Comparison of ENCODE assay signal across 8 mouse cellular contexts in the genomic region with DNA sequence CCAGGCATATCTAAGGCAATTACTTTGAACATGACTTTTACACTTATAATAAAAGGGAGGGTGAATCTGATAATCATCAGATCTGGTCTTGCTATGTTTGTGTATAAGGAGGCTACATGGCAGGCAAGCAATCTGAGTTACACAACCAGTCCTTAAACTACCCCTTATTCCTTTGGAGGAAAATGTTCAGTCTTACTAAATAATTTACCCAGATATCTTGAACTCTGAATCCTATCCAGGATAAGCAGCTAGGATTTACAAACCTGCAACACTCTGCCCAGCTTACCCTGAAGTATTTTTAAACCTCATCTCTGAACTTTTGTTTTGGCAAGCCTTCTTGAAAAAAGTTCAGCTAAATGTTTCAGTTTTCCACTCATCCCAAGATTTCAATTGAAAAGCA. TPM values are rescaled to one million over a fixed set of nuclear protein-coding genes. Genes with fewer than 3 reads are reported as not detected.
A peak's percentile ranks its signal among the peaks of the same experiment; 100 is the strongest.
DNase-seq lines count a peak whose midpoint lies in the region; ATAC-seq lines count a peak whose summit lies in the region.

No protein-coding gene starts in this region.

- H3K27ac ChIP-seq in brown adipose tissue, adult 24 weeks (replicated peaks; ENCODE audit: low read depth, low read length), result peak overlapping the region; percentile 81
- H3K27ac ChIP-seq in hindbrain, embryonic 16.5 days (ENCODE audit: low read depth, low read length), result no peak overlapping the region
- no peak overlapping the region for H3K27ac ChIP-seq in midbrain, embryonic 14.5 days (replicated peaks; ENCODE audit: low read depth, low read length)

- H3K9me3 ChIP-seq in hindbrain, embryonic 16.5 days (ENCODE audit: control insufficient read depth, low read length), result no peaks in the 10 kb centered on the region
- H3K9me3 ChIP-seq in midbrain, embryonic 14.5 days (ENCODE audit: control insufficient read depth, low read length), result no peaks in the 10 kb centered on the region

- no peak for ATAC-seq in hindbrain, embryonic 16.5 days
- ATAC-seq in midbrain, embryonic 14.5 days (ENCODE audit: low FRiP score, low TSS enrichment), result no peak
- ATAC-seq in granulocyte monocyte progenitor cell, adult 5-6 weeks (replicated peaks; ENCODE audit: poor library complexity, severe bottlenecking), result no peak

- H3K27me3 ChIP-seq in hindbrain, embryonic 16.5 days (replicated peaks; ENCODE audit: control insufficient read depth, insufficient read depth, low read length), result no peaks in the 10 kb centered on the region
- H3K27me3 ChIP-seq in midbrain, embryonic 14.5 days (ENCODE audit: control insufficient read depth, insufficient read depth, low read length), result no peaks in the 10 kb centered on the region

- DNase-seq in kidney, adult 9 months, result peak; percentile 54
- DNase-seq in kidney, postnatal 25 days, result no peak
- DNase-seq in midbrain, embryonic 14.5 days, result no peak
- DNase-seq in gastrocnemius, postnatal 10 days, result no peak
- no peak for DNase-seq in left cerebral cortex, adult 11 months (ENCODE audit: low spot score)

- no peaks in the 10 kb centered on the region for H3K36me3 ChIP-seq in hindbrain, embryonic 16.5 days (ENCODE audit: control insufficient read depth, insufficient read depth, low read length)
- no peaks in the 10 kb centered on the region for H3K36me3 ChIP-seq in midbrain, embryonic 14.5 days (ENCODE audit: control insufficient read depth, insufficient read depth, low read length)

- peak overlapping the region; percentile 66 for H3K4me2 ChIP-seq in hindbrain, embryonic 16.5 days (ENCODE audit: low read length)
- H3K4me2 ChIP-seq in midbrain, embryonic 14.5 days (ENCODE audit: low read length), result peak overlapping the region; percentile 92

- H3K4me1 ChIP-seq in brown adipose tissue, adult 24 weeks (ENCODE audit: control insufficient read depth, insufficient read depth, insufficient read length, low read length), result peaks cover 9% of the 10 kb centered on the region
- H3K4me1 ChIP-seq in hindbrain, embryonic 16.5 days (ENCODE audit: control insufficient read depth, insufficient read depth, low read depth, low read length), result peaks cover 22% of the 10 kb centered on the region
- peaks cover 36% of the 10 kb centered on the region for H3K4me1 ChIP-seq in midbrain, embryonic 14.5 days (ENCODE audit: control insufficient read depth, insufficient read depth, low read length)

- H3K9ac ChIP-seq in hindbrain, embryonic 16.5 days (ENCODE audit: low read depth, low read length), result no peak overlapping the region
- H3K9ac ChIP-seq in midbrain, embryonic 14.5 days (replicated peaks; ENCODE audit: low read length), result no peak overlapping the region

- 0 out of 2 replicates have a peak overlapping the region, but pooled peaks have one; percentile 38 for H3K4me3 ChIP-seq in brown adipose tissue, adult 24 weeks (ENCODE audit: insufficient read depth, low read depth, low read length)
- peak overlapping the region; percentile 96 for H3K4me3 ChIP-seq in hindbrain, embryonic 16.5 days (ENCODE audit: low read length)
- peak overlapping the region; percentile 93 for H3K4me3 ChIP-seq in midbrain, embryonic 14.5 days (replicated peaks; ENCODE audit: low read depth, low read length)

RNA-seq across cellular contexts. Expression of a gene that starts 2.7 kb away (rescaled TPM):
- polyA plus RNA-seq in brown adipose tissue, adult 24 weeks (2012; ENCODE audit: insufficient read depth, insufficient read length, missing spikeins), result 64.5 and 67.0 TPM in 2 replicates
- polyA plus RNA-seq in hindbrain, embryonic 16.5 days (2015; fragmentation: Nextera tagmentation; extraction: Ambion mirVana), result 222 and 235 TPM in 2 replicates
- 262 and 286 TPM in 2 replicates for polyA plus RNA-seq in midbrain, embryonic 14.5 days (2014; fragmentation: Nextera tagmentation; extraction: Ambion mirVana)
- 256 and 259 TPM in 2 replicates for total RNA-seq in granulocyte monocyte progenitor cell, adult 5-6 weeks (2014; fragmentation: Nextera tagmentation)
- total RNA-seq in granulocyte monocyte progenitor cell, adult 5-6 weeks (2017), result 564 and 655 TPM in 2 replicates
- total RNA-seq in gastrocnemius, postnatal 10 days (2021), result 10 to 100 TPM; 53.2 to 68.2 TPM

Comparison
In these comparisons a context has a peak if more than half of its experiments do, and no peak if none do; other contexts are left out.
1. H3K4me3 ChIP-seq: peak in every context shown above with its lines; median percentile 96 in hindbrain, embryonic 16.5 days; 93 in midbrain, embryonic 14.5 days; 38 in brown adipose tissue, adult 24 weeks.